Mouse (Mus musculus) thymus, adult 2 months (tissue): ENCODE results near the gene Eif3c. TPM values are rescaled to one million over a fixed set of nuclear protein-coding genes. Genes with fewer than 3 reads are reported as not detected.

Experiments used
- DNase-seq: peaks from one replicate; pipeline ENCODE4 v3.0.0; 2021
- H3K27ac ChIP-seq: fragments of 200-500 bp; 2 replicates; pipeline ENCODE4 v1.5.1; 2012; ENCODE audit warnings: low read length, control low read depth; ENCODE audit not compliant: control insufficient read depth, insufficient read depth
- H3K27me3 ChIP-seq: fragments of 200-500 bp; 2 replicates; pipeline ENCODE4 v1.6.1; 2012; ENCODE audit warnings: mild to moderate bottlenecking, low read length, moderate library complexity, mixed read lengths; ENCODE audit not compliant: control insufficient read depth, insufficient read depth
- H3K36me3 ChIP-seq: fragments of 200-500 bp; 2 replicates; pipeline ENCODE4 v1.6.1; 2012; ENCODE audit warnings: mild to moderate bottlenecking, low read length, moderate library complexity; ENCODE audit not compliant: control insufficient read depth, insufficient read depth
- H3K4me1 ChIP-seq: fragments of 200-500 bp; replicated peaks from 2 replicates; pipeline ENCODE4 v1.6.1; 2012; ENCODE audit warnings: low read length; ENCODE audit not compliant: control insufficient read depth, insufficient read depth
- H3K4me3 ChIP-seq: fragments of 200-500 bp; 2 replicates; pipeline ENCODE4 v1.5.1; 2012; ENCODE audit warnings: mild to moderate bottlenecking, low read length, control low read depth, moderate library complexity; ENCODE audit not compliant: control insufficient read depth, insufficient read depth
- CTCF ChIP-seq: fragments of 200-500 bp; IDR thresholded peaks from 2 replicates; pipeline ENCODE4 v1.5.1; 2012; ENCODE audit warnings: mild to moderate bottlenecking, control low read depth, low read length, moderate library complexity, borderline replicate concordance; ENCODE audit not compliant: control insufficient read depth, poor library complexity, insufficient read depth; ENCODE audit errors: extremely low read depth
- POLR2A ChIP-seq: fragments of 200-500 bp; IDR thresholded peaks from 2 replicates; pipeline ENCODE4 v1.6.1; 2012; ENCODE audit warnings: mild to moderate bottlenecking, low read length, control low read depth, moderate library complexity; ENCODE audit not compliant: control insufficient read depth, poor library complexity, insufficient read depth; ENCODE audit errors: extremely low read depth
- WGBS: fragments of 180-500 bp; shearing (Covaris S2); methylation state at CpG from one replicate; pipeline ENCODE4 v1.1.7; 2018; 5-methylcytosine and 5-hydroxymethylcytosine counted together
- polyA plus RNA-seq: library from polyadenylated mRNA; depleted of rRNA; stranded (reverse); fragments of >200 nt; gene quantifications from 2 replicates; pipeline ENCODE4 v1.2.3, GENCODE M21; 2012

The Eif3c gene
- polyA plus RNA-seq, 1 experiment, result 120 TPM

DNA sequence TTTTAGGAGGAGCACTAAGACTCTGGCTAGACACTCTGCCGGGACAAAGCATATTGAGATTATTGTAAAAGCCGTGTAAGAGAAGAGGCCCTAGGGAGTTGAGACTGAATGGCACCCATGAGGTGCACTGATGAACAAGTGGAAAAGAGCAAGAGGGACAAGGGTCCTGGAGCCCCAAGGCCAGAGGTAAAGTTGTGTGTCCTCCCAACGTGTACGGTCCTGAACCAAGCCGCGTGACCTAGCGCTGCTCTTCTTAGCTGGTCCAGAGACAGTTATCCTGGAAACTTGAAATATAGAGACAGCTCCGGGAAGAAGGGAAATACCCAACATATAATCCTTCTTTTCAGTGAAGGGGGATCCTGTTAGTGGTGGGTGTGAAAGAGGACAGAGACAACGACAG, 29.7 kb downstream of the Eif3c start:
- Histone ChIP-seq H3K27ac (no peak overlapping the region), H3K4me3 (no peak overlapping the region), H3K36me3 (no peaks in the 10 kb centered on the region), H3K4me1 (no peaks in the 10 kb centered on the region; the same call in 1 of the 2 replicates), H3K27me3 (peaks cover 5% of the 10 kb centered on the region; the same call in 1 of the 2 replicates)
- no peak for TF ChIP-seq POLR2A
- no peak for TF ChIP-seq CTCF
- 84% methylated on average over 9 of the region's 9 CpGs for WGBS
- DNase-seq, result no peak

DNA sequence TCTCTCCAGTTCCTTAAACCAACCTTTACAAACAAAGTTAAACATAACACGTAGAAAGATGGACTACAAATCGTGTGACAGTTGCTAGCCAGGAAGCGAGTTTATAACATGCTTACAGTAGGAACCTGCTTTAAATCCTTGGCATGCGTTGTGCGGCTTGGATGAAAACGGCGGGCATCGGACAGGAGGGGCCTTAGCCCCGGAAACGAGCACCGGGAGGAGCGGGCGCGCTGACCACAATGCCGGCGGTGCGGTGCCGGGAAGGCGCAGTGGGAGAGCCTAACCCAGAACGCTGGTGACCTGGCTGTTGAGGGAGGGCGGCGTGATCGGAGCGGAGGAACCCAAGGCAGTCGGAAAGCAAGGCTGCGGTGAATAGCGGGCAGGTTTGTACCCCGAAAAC, 30.4 kb downstream of the Eif3c start:
- Histone ChIP-seq H3K4me3 (peak overlapping the region; percentile 5), H3K27ac (no peak overlapping the region), H3K36me3 (no peaks in the 10 kb centered on the region), H3K4me1 (no peaks in the 10 kb centered on the region; the same call in 1 of the 2 replicates), H3K27me3 (peaks cover 5% of the 10 kb centered on the region; the same call in 1 of the 2 replicates)
- no peak for DNase-seq
- TF ChIP-seq POLR2A, result no peak
- no peak for TF ChIP-seq CTCF
- 4% methylated on average over 28 of the region's 28 CpGs for WGBS

DNA sequence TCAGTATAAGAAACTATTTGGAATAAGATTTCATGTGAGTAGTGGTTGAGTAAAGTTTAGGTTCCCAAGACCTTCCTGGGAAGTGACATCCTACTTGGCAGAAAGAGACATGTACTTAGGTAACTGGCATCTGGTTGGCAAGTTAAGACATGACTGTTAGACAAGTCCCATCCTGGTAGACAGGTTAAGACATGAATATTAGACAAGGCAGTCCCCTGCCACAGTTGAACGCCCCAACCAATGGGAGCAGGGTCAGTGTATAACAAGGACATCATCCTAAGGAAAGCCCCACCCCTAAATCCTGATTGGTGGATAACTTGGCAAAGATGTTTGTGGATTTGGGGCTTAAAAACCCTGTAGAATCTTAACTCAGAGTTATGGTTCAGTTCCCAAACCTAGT, 32.8 kb downstream of the Eif3c start:
- H3K27me3 ChIP-seq, result peaks cover 5% of the 10 kb centered on the region; the same call in 1 of the 2 replicates
- no peak overlapping the region for H3K27ac ChIP-seq
- H3K36me3 ChIP-seq, result no peaks in the 10 kb centered on the region
- no peak overlapping the region for H3K4me3 ChIP-seq
- WGBS, result 80% methylated on average over 1 of the region's 1 CpGs
- DNase-seq, result no peak
- no peak for TF ChIP-seq POLR2A
- no peak for TF ChIP-seq CTCF
- no peaks in the 10 kb centered on the region; the same call in 1 of the 2 replicates for H3K4me1 ChIP-seq

DNA sequence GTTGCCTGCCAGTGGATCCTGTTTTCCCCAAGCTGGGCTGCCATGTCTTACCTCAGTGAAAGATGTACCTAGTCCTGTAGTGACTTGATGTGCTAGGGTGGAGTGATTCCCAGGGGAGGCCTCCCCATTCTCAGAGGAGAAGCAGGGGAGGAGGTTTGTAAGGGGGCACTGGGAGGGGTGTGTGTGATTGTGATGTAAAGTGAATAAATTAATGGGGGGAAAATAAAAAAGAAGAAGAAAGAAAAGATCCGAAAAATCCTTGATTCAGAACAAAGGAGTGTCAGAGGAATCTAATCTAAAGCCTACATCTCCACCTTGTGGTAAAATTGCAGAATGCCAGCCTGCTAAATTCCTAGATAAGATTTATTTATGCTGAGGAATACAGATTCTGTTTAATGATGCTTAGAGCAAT, 38.0 kb downstream of the Eif3c start:
- peak; percentile 9 for DNase-seq
- WGBS, result 7% methylated on average over 1 of the region's 1 CpGs
- H3K4me3 ChIP-seq, result no peak overlapping the region
- H3K36me3 ChIP-seq, result no peaks in the 10 kb centered on the region
- H3K4me1 ChIP-seq, result no peaks in the 10 kb centered on the region
- no peak overlapping the region for H3K27ac ChIP-seq
- TF ChIP-seq CTCF, result no peak
- no peak for TF ChIP-seq POLR2A
- no peaks in the 10 kb centered on the region for H3K27me3 ChIP-seq

DNA sequence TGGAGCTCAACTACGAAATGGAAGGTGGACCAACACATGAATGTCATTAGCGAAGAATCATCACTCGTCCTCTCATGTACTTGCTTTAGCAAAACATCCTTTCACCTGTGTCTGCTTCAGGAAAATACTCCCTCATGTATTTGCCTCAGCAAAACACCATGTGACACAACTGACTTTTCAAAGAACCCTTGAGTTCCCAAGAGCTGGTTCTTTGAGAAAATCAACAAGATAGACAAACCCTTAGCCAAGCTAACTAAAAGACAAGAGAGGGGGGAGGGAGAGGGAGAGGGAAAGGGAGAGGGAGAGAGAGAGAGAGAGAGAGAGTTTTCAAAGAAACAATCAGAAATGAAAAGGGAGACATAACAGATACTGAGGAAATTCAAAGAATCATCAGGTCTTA, 42.9 kb downstream of the Eif3c start:
- no peaks in the 10 kb centered on the region for H3K27me3 ChIP-seq
- 88% methylated on average over 3 of the region's 3 CpGs for WGBS
- no peak overlapping the region for H3K27ac ChIP-seq

DNA sequence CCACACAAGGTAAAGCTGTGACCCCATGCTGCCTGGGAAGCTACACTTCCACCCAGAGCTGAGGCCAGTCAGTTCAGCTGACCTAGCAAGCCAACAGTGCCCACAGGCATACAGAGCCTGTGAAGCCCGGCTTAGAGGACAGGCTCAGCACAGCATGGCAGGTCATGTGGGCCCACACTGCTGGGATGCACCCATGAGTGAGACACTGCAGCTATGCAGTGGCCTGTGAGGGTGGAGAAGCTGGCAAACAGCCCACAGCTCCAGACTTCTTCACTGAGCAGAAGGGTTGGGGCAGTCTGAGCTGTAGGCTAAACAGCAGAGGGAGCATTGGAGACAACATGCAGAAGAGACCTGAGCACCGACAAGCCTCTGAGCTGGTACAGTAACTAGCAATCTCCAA, 46.7 kb downstream of the Eif3c start:
- Histone ChIP-seq H3K36me3 (no peaks in the 10 kb centered on the region), H3K4me3 (no peak overlapping the region), H3K4me1 (no peaks in the 10 kb centered on the region), H3K27ac (no peak overlapping the region), H3K27me3 (no peaks in the 10 kb centered on the region)
- TF ChIP-seq CTCF (no peak), POLR2A (no peak)
- 86% methylated on average over 2 of the region's 2 CpGs for WGBS
- DNase-seq, result no peak

More for the DNA sequence above, 42.9 kb downstream of the Eif3c start:
- H3K4me3 ChIP-seq, result no peak overlapping the region
- no peaks in the 10 kb centered on the region for H3K4me1 ChIP-seq
- no peak for DNase-seq
- TF ChIP-seq POLR2A (no peak), CTCF (no peak)
- H3K36me3 ChIP-seq, result no peaks in the 10 kb centered on the region
